Mouse (Mus musculus): Measurements from ENCODE around the gene S100a5. TPM values are rescaled to one million over a fixed set of nuclear protein-coding genes. Genes with fewer than 3 reads are reported as not detected.

Gene S100a5
- polyA plus RNA-seq, 1 experiment: not detected

DNA sequence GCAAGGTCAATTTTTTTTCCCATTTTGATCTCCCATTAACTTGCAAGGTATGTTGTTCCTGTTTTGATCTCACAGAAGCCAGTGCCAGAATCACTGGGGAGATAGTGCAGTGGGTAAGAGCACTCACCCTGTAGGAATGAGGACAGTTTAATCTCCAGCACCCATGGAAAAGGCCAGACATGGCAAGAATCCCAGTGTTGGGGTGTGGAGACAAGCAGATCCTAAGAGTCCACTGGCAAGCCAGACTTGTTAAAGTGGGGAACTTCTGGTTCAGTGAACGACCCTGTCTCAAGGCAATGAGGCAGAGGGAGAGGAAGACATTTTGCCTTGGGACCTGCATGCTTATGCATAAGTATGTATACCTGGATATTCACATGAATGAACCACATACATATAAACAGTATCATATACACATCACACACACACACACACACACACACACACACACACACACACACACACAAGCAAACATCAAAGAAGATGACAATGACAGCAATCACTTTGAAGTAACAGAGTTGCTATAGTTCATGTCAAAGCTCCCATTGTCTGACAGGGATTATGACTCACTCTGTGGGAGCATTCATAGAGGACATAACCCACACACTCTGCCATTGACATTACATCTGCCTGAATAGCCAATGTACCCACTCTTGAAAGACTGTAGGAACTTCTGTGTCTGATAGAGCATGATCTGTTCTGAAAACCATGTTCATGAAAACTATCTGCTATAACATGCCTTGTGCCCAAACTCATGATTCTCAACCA is 30.4 kb downstream of the S100a5 start:
- Histone ChIP-seq H3K4me1 (ENCODE audit: control insufficient read depth, insufficient read depth, low read length) (peaks cover 4% of the 10 kb centered on the region; the same call in 1 of the 2 replicates), H3K27ac (ENCODE audit: insufficient read depth, low read depth, low read length) (no peak overlapping the region), H3K4me3 (ENCODE audit: insufficient read depth, low read length) (no peak overlapping the region)
- TF ChIP-seq CTCF (IDR thresholded peaks at IDR 0.05; ENCODE audit: low read depth, low read length) (no peak), POLR2A (IDR thresholded peaks at IDR 0.05; ENCODE audit: borderline replicate concordance, low read depth, low read length) (no peak)

GRCm38 (mm10) chr3:90639511-90640154 is 31.3 kb downstream of the S100a5 start:
- H3K4me1 ChIP-seq (ENCODE audit: control insufficient read depth, insufficient read depth, low read length): peaks cover 4% of the 10 kb centered on the region; the same call in 1 of the 2 replicates
- no peak overlapping the region for H3K27ac ChIP-seq (ENCODE audit: insufficient read depth, low read depth, low read length)
- H3K4me3 ChIP-seq (ENCODE audit: insufficient read depth, low read length): no peak overlapping the region
- TF ChIP-seq POLR2A (IDR thresholded peaks at IDR 0.05; ENCODE audit: borderline replicate concordance, low read depth, low read length): no peak
- TF ChIP-seq CTCF (IDR thresholded peaks at IDR 0.05; ENCODE audit: low read depth, low read length): peak; percentile 51

DNA sequence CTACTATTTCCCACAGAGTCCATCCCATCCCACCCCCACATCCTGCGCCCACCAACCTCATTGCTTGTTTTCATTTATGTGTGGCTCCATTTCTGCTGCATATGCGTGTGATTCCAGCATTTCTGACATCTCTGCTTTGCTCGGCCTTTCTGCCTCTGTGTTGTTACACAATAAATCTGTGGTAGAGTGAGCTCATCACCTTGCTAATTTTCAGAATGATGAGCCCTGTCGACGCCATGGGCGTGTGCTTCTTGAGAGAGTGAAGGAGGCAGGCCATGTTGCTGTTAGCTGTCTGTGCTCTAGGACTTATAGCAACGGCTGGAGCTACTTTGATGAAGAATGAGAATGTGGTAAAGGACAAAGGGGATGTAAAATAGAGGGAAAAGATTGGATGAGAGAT is 32.7 kb downstream of the S100a5 start:
- Histone ChIP-seq H3K4me3 (ENCODE audit: insufficient read depth, low read length) (no peak overlapping the region), H3K27ac (ENCODE audit: insufficient read depth, low read depth, low read length) (no peak overlapping the region), H3K4me1 (ENCODE audit: control insufficient read depth, insufficient read depth, low read length) (peaks cover 4% of the 10 kb centered on the region; the same call in 1 of the 2 replicates)
- TF ChIP-seq CTCF (IDR thresholded peaks at IDR 0.05; ENCODE audit: low read depth, low read length): no peak

DNA sequence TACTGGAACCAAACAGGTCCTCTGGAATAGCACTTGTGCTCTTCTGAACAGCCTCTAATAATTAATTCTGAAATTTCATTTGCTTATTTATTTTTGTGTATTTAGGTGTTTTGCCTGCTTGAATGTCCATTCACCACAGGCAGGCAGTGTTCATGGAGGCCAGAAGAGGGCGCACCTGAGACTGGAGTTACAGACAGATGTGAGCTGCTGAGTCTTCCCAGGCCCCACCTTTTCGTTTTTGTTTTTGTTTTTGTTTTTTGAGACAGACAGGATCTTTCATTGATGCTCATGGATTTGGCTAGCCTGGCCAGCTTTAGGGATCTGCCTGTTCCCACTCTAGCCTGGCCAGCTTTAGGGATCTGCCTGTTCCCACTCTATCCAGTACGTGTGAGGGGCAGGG is 35.9 kb downstream of the S100a5 start:
- Histone ChIP-seq H3K4me1 (ENCODE audit: control insufficient read depth, insufficient read depth, low read length) (peaks cover 4% of the 10 kb centered on the region; the same call in 1 of the 2 replicates), H3K4me3 (ENCODE audit: insufficient read depth, low read length) (no peak overlapping the region), H3K27ac (ENCODE audit: insufficient read depth, low read depth, low read length) (no peak overlapping the region)
- no peak for TF ChIP-seq POLR2A (IDR thresholded peaks at IDR 0.05; ENCODE audit: borderline replicate concordance, low read depth, low read length)
- TF ChIP-seq CTCF (IDR thresholded peaks at IDR 0.05; ENCODE audit: low read depth, low read length): peak; percentile 60

DNA sequence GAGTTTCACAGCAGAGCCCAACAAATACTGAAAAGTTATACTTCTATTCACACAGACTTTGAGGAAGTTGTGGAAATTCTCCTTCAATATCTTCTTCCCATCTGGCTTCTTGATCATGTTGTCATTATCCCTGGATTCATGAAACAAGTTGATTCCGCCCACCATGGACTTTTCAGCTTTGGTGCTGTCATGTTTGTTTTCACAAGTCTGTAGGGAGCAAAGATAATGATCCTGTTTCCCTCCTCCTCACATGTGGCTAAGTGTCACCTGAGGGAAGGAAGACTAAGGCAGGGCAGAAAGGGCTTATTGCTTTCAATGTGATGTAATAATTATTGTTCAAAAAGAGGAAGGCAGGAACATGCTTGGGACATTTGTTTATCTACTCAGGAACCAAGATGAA is 39.0 kb downstream of the S100a5 start:
- H3K4me1 ChIP-seq (ENCODE audit: control insufficient read depth, insufficient read depth, low read length): no peaks in the 10 kb centered on the region
- no peak overlapping the region for H3K4me3 ChIP-seq (ENCODE audit: insufficient read depth, low read length)
- no peak overlapping the region for H3K27ac ChIP-seq (ENCODE audit: insufficient read depth, low read depth, low read length)
- TF ChIP-seq POLR2A (IDR thresholded peaks at IDR 0.05; ENCODE audit: borderline replicate concordance, low read depth, low read length) (no peak), CTCF (IDR thresholded peaks at IDR 0.05; ENCODE audit: low read depth, low read length) (no peak)

- no peak for TF ChIP-seq CTCF (IDR thresholded peaks at IDR 0.05; ENCODE audit: low read depth, low read length)
- no peak for TF ChIP-seq POLR2A (IDR thresholded peaks at IDR 0.05; ENCODE audit: borderline replicate concordance, low read depth, low read length)
- Histone ChIP-seq H3K4me3 (ENCODE audit: insufficient read depth, low read length) (no peak overlapping the region), H3K27ac (ENCODE audit: insufficient read depth, low read depth, low read length) (no peak overlapping the region), H3K4me1 (ENCODE audit: control insufficient read depth, insufficient read depth, low read length) (no peaks in the 10 kb centered on the region)
Observed at GRCm38 (mm10) chr3:90648981-90649380, 40.7 kb downstream of the S100a5 start.

GRCm38 (mm10) chr3:90649832-90650231 is 41.5 kb downstream of the S100a5 start:
- no peaks in the 10 kb centered on the region for H3K4me1 ChIP-seq (ENCODE audit: control insufficient read depth, insufficient read depth, low read length)
- H3K4me3 ChIP-seq (ENCODE audit: insufficient read depth, low read length): no peak overlapping the region
- H3K27ac ChIP-seq (ENCODE audit: insufficient read depth, low read depth, low read length): no peak overlapping the region
- TF ChIP-seq CTCF (IDR thresholded peaks at IDR 0.05; ENCODE audit: low read depth, low read length): no peak
- no peak for TF ChIP-seq POLR2A (IDR thresholded peaks at IDR 0.05; ENCODE audit: borderline replicate concordance, low read depth, low read length)

DNA sequence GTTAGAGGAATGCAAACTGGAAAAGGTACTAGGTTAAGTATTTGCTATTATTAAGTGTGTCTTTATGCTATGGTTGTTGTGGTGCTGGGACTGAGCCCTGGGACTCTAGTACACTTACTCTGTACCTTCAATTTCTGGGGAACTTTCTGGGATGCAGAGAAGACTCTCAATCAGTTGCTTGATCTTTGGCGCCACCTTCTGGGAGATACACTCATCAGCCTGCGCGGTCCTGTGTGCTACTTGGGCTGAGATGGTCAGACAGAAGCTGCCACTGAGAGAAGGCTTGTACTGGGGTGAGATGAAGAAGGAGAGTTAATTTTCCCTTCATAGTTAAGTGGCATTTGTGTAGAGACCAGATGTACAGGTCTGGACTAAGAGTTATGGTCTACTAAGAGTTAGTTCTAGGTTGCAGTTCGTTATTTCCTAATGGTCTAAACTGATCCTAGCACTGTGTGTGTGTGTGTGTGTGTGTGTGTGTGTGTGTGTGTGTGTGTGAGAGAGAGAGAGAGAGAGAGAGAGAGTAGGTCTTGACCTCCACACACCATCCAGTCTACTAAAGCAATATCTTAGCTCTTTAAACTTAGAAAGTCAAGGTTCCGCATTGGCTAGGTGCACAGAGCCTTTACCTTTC is 44.7 kb downstream of the S100a5 start:
- TF ChIP-seq POLR2A (IDR thresholded peaks at IDR 0.05; ENCODE audit: borderline replicate concordance, low read depth, low read length) (no peak), CTCF (IDR thresholded peaks at IDR 0.05; ENCODE audit: low read depth, low read length) (peak; percentile 72)
- no peak overlapping the region for H3K27ac ChIP-seq (ENCODE audit: insufficient read depth, low read depth, low read length)
- H3K4me3 ChIP-seq (ENCODE audit: insufficient read depth, low read length): no peak overlapping the region
- H3K4me1 ChIP-seq (ENCODE audit: control insufficient read depth, insufficient read depth, low read length): no peaks in the 10 kb centered on the region

DNA sequence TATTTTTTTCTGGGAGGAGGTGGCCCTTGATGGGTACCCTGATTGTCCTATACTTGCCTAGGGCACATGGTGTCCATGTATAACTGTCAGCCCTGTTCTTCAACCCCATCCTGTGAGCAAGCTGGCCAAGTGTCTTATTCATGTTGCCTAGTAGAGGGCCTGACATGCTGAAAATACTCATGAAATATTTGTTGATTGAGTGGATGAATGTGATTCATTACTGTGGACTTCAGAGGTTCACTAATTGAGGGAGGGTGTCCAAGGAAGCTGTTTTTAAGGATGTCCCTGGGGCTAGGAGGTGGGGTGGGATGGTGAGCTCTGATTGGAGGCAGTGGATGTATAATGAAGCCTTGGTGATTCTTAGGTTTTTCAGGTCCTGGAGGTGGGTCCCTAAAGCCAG is 45.4 kb downstream of the S100a5 start, which contains the start of gene S100a7a:
Gene S100a7a, plus strand, starts transcription at position 301 of the 400 bp plus-strand sequence.
- no peak within 1 kb of the TSS for H3K4me3 ChIP-seq (ENCODE audit: insufficient read depth, low read length)
- TF ChIP-seq POLR2A (IDR thresholded peaks at IDR 0.05; ENCODE audit: borderline replicate concordance, low read depth, low read length) (no peak), CTCF (IDR thresholded peaks at IDR 0.05; ENCODE audit: low read depth, low read length) (no peak)
- no peak within 1 kb of the TSS for H3K27ac ChIP-seq (ENCODE audit: insufficient read depth, low read depth, low read length)
- no peaks in the 10 kb centered on the region for H3K4me1 ChIP-seq (ENCODE audit: control insufficient read depth, insufficient read depth, low read length)

DNA sequence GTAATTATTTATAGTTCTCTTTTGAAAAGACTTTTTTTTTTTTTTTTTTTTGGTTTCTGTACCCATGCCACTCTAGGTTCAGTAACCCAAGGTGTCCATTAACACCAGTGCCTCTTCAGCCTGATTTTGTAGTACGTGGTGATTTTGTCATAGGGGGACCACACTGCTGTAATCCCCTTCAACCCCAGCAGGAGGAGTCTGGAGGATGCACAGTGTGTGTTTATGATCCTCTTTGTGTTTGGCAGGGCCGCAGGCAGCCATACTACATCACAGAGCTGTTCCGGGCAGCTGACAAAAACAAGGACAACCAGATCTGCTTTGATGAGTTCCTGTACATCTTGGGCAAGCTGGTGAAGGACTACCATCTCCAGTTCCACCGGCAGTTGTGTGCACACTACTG is 49.1 kb downstream of the S100a5 start:
- no peak overlapping the region for H3K4me3 ChIP-seq (ENCODE audit: insufficient read depth, low read length)
- peaks cover 8% of the 10 kb centered on the region for H3K4me1 ChIP-seq (ENCODE audit: control insufficient read depth, insufficient read depth, low read length)
- no peak overlapping the region for H3K27ac ChIP-seq (ENCODE audit: insufficient read depth, low read depth, low read length)
- TF ChIP-seq CTCF (IDR thresholded peaks at IDR 0.05; ENCODE audit: low read depth, low read length) (no peak; the same call in 1 of the 2 replicates), POLR2A (IDR thresholded peaks at IDR 0.05; ENCODE audit: borderline replicate concordance, low read depth, low read length) (no peak)
